Mouse (Mus musculus) thymus, postnatal 25 days (tissue): ENCODE measurements around the gene Hdac11.
"Not testable (repeated sequence)": the region's sequence is repeated elsewhere in the genome, so short reads cannot be mapped to it uniquely, and the experiment has no call there.

Experiments used
- DNase-seq: peaks from one replicate; pipeline ENCODE4 v3.0.0; 2022

Hdac11 gene

DNA sequence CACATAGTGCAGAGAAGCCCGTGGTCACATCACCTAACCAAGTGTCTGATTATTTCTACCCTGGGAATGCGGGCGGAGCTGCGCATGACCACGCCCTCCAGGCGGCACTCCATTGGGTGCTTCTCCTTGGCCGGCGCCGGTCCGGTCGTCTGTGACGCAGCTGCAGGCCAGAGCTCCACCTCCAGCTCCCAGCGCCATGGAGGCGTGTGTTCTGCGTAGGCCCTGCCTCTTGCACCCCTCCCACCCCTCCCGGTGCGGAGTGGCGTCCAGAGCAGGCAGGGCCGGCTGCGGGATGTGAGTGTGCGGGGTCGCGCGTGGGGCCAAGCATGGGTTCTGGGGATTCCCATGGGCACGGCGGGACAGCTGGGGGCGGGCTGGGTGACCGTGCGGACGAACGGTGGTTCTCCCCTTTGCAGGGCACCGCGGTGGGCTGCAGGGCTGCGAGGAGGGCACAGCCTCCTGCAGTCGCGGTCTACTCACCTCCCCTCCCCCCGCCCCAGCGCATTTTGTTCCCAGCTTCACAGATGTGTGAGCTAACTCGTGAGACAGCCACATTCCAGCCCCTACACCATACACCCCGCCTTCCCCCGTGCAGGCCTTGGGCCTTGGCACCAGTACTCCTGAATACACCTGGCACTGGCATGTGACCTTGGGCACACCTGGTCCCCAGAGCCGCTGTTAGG lies at the start of gene Hdac11:
Gene Hdac11, plus strand, starts transcription at position 112 of the 683 bp plus-strand sequence.
- DNase-seq, result peak; percentile 66

DNA sequence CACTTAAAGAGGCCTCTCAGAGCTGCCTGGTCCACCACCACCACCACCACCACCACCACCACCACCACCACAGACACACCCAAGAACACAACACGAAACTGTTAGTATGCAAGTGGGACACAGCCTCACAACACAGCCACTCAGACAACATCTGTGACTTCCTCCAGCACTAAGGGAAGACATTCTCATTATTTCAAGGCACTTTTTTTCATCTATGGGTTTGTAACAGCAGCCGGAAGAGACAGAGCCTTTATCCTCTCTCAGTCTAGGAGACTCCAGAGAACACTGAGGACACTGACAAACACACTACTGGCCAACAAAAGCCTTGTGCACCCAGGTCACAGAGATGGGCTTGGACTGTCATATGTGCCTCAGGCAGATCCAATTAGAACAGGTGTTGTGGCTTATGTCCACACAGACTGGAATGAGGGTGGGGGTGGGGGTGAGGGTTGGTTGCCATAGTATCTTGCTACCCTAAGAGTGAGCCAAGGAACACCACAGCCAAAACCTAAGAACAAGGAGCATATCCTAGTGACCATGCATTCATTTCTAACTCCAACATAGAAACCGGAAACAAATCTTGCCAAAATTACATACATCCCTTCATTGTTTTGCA lies 48.1 kb upstream of the Hdac11 start:
- peak; percentile 35 for DNase-seq

DNA sequence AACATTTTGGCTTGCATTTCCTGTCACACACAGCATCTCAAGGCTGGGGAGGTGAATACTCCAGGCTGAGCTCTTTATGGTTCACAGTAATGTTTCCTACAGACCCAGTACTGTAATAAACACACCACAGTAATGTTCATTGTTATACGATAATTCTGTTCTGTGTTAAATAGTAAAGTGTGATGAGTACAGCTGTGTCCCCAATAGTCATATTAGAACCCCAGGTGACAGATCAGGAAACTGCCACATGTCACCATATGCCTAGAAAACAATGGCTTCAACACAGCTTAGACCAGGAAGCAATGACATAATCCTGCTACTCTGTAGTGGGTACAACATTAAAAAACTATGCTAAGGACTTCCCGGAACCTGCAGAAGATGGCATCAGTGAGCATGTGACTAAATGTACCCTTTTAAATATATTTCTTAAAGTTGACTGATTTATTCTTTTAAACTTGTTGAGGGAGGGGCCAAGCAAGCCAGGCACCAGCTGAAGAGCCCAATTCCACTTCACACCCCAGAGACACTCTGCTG lies 47.5 kb upstream of the Hdac11 start:
- DNase-seq, result peak; percentile 37

DNA sequence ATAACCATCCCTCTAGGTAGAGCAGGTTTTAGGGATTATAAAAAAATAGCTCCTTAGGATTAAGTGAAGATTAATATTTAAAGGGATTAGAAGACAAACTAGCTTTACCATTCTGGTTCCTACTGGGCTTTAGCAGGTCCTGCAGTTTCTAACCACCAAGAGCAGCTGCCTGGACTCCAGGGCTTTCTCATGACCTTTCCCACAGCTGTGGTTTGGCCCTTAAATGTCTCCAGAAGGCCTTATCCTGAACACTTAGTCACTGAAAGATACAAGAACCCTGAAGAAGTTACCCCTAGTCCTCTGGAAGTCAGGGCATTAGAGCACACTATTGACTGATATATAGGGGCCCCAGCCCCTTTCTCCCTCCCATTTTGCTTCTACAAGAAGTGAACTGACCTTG lies 47.0 kb upstream of the Hdac11 start:
- no peak for DNase-seq

DNA sequence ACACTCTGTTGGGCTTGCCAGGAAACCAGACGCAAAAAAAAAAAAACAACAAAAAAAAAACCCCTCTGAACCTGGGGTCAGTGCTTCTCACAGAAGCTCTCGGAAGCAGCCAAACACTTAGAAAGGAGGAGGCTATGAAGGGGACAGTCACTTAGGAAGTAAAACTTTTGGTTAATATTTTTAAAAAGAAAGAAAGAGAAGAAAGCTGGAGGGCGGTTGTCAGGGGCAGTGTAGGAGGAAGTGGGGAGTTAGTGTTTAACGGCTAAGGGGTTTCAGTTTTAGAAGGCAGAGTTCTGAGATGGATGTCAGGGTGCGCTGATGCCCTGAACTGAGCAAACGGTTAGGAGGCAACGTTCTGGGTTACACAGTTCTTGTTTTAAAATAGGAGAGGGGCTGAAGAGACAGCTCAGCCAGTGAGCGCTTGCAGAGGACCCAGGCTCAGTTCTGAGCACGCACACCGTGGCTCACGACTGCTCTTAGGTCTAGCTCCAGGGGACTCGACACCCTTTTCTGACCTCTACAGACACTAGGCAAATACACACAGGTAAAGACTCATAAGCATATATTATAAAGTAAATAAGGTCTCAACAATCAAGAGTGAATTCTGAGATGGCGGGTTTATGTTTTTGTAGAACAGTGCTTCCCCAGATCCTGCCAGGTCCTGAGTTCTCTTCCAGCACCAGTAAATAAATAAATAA lies 46.0 kb upstream of the Hdac11 start:
- DNase-seq, result peak; percentile 55

- peak; percentile 44 for DNase-seq
Measured at GRCm38 (mm10) chr6:91111141-91111953, 45.1 kb upstream of the Hdac11 start.

DNA sequence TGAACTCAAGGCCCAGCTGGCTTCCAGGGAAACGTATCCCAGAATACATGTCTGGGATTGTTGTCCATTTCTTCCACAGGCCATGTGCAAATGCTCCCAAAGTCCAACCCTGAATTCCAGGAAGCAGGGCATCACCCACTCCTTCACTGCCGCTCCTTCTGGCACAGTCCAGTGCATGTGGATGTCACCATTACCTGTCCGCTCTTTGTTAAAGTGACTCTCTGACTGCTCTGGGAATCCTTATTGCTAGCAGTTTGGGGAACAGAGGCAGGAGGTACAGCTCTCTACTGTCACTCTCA lies 44.6 kb upstream of the Hdac11 start:
- DNase-seq, result no peak

DNA sequence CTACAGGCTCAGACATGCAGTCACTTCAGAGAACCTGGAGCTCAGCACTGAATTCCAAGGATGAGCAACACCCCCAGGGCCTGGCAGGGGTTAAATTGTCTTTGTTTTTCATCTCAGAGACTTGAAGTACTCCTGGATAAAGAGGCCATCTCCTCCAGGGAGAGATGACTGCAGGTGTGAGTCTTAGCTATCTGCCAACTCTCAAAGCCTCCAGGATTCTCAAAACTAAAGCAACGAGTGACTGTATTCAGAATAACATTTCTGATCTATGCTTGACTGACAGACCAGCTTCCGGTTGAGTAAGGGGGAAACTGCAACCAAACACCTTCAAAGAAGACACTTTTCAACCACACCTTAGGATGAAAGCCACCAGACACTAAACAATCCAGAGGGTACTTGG lies 41.7 kb upstream of the Hdac11 start:
- peak; percentile 62 for DNase-seq

- no peak for DNase-seq
Measured at GRCm38 (mm10) chr6:91115158-91115557, 41.3 kb upstream of the Hdac11 start.

GRCm38 (mm10) chr6:91115863-91116243 lies 40.6 kb upstream of the Hdac11 start:
- no peak for DNase-seq

DNA sequence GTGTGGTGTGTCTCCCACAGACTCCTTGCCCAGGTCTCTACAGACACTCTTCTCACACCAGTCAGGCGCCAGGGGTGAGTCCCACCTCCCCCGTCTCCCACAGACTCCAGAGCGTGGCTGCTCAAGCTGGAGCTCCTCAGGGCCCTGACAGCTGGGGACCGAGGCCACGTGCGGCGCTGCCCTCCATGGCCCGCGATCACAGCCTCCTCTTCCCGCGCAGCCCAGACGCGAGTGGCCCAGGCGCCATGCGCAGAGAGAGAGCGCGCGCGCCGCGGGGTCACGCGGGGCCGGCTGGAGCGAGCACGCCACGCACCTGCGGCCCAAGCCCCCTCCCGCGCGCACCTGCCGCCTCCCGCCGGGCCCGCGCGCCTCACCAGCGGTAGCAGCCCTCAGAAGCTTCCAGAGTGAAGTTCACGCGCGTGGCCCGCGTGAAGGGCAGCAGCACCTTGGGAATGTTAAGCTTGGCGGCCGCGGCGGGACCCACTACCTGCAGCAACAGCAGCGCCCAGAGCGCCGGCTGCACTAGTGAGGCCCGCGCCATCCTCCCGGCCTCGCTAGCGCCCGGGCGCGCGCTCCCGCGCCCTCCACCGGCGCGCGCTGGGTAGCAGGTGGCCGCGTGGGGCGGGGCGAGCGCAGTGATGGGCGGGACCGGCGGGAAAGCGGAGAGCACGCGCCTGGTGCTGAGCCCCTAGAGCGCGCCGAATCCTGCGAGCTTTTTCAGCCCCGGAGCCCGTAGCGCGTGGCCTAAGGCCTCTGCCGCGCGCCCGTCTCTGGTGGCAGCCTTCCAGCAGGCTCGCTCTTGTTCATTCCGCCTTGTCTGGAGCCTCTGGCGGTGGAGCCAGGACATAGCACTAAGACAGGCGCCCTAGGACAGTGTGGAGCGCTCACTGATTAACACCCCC lies 40.0 kb upstream of the Hdac11 start, which contains the start of gene Nup210:
Gene Nup210, minus strand, starts transcription at position 586 of the 902 bp plus-strand sequence.
- DNase-seq, result peak; percentile 97

- no peak for DNase-seq
Measured at GRCm38 (mm10) chr6:91117149-91117548, 39.3 kb upstream of the Hdac11 start.

- DNase-seq, result no peak
Measured at GRCm38 (mm10) chr6:91118526-91118925, 37.9 kb upstream of the Hdac11 start.

GRCm38 (mm10) chr6:91120206-91120605 lies 36.3 kb upstream of the Hdac11 start:
- DNase-seq, result no peak

- DNase-seq, result not testable (repeated sequence)
Measured at GRCm38 (mm10) chr6:91121089-91121488, 35.4 kb upstream of the Hdac11 start.

DNA sequence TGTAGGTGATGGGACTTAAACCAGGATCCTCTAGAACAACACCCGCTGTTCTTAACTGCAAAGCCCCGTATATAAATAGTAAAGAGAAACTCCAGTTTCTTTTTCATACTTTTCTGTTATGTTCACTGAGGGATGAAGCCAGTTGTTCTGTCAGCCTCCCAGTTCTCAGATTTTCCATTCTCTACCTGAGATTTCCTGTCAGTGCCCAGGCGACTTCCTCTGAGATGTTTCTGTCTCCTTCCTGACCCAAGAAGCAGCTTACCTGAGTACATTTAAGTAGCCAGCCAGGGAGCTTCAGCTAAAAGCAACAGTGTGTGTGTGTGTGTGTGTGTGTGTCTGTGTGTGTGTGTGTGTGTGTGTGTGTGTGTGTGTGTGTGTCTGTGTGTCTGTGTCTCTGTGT lies 33.0 kb upstream of the Hdac11 start:
- DNase-seq, result no peak

GRCm38 (mm10) chr6:91124286-91125227 lies 31.9 kb upstream of the Hdac11 start:
- peak; percentile 14 for DNase-seq

DNA sequence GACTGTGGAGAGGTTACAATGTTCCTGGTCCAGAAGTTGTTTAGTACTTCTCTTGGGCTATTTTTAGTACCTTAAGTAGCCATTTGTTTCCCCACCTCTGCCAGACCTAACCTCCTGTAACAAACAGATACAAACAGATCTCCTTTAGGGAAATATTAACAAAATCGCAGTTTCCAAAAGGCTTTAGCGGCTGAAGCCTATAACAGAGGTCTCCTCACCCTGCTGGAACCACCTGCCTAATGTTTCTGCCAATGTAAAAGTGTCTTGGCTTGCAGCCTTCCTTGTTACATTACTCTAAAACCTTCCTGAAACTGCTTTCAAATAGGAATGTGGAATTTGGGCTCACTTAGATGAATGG lies 31.3 kb upstream of the Hdac11 start:
- no peak for DNase-seq

DNA sequence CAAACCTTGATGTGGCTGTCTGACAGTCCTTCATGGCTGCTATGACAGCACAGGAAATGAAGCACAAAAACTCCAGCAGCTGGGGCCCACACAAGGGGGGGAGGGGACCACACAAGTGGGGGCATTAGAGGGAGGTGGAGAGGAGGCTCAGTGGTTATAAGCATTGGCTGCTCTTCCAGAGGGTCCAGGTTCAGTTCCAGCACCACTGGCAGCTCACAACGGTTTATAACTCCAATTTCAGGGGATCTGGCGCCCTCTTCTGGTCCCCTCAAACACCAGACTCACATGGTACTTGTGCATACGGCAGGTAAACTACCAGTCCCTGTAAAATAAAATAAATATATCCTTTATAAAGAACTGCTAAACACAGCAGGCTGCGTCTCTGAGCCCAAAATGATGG lies 27.5 kb upstream of the Hdac11 start:
- DNase-seq, result peak; percentile 38

- DNase-seq, result no peak
Measured at GRCm38 (mm10) chr6:91130856-91131255, 25.6 kb upstream of the Hdac11 start.
